Mouse (Mus musculus): ENCODE results near the gene Aanat. TPM values are rescaled to one million over a fixed set of nuclear protein-coding genes. Genes with fewer than 3 reads are reported as not detected.

The Aanat gene
- polyA plus RNA-seq, 1 experiment from 2014 or later, result not detected

DNA sequence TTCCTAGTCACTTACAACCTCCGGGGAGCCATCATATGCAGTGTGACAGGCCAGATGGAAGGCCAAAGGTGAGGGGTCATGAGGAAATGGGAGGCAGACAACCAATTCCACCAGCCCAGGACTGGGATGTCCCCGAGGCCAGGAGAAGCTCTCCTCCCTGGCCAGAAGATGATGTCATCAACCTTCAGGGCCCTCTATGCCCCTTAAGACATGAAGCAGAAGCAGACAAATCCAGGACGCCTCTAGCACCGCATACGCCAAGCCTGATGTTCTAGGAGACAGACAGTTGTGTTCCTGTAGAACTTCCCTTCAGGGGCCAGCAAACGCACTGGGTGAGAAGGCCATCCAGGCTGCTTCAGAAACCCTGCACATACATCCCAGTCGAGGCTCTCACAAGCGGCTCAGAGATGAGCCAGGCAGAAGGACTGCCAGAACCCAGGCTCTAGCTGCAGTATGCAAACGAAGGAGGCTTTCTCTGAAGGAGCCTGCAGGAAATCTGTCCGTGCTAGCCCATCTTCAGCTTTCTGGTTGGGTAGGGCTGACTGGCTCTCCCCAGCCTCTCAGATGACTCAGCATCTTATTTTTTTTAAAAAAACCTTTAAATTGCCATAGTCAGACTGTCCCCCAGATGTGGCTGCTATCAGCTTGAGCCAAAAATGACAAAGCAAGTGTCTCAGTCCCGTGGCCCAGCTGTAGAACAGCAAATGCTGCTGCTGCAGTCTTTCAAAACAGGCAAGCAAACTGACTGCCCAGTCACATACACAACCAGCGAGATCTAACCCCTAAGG is 13.3 kb upstream of the Aanat start:
- no peak for TF ChIP-seq EP300 (IDR thresholded peaks at IDR 0.05)
- TF ChIP-seq CTCF (IDR thresholded peaks at IDR 0.05), result no peak
- H3K27ac ChIP-seq (ENCODE audit: low read length), result no peak overlapping the region
- WGBS, result 53% methylated on average over 12 of the region's 12 CpGs
- H3K4me3 ChIP-seq (ENCODE audit: low read depth, low read length), result no peak overlapping the region
- H3K4me1 ChIP-seq (ENCODE audit: insufficient read depth, low read depth, low read length), result peaks cover 6% of the 10 kb centered on the region; the same call in 1 of the 2 replicates
- no peaks in the 10 kb centered on the region for H3K27me3 ChIP-seq (replicated peaks; ENCODE audit: insufficient read depth, low read length)
- peak; percentile 60 for DNase-seq (ENCODE audit: low spot score)
- H3K36me3 ChIP-seq (ENCODE audit: insufficient read depth, low read length), result no peaks in the 10 kb centered on the region
- H3K9me3 ChIP-seq (ENCODE audit: low read length), result no peaks in the 10 kb centered on the region
- H3K4me2 ChIP-seq (replicated peaks; ENCODE audit: low read depth, low read length), result no peak overlapping the region
- peak; percentile 46 for ATAC-seq
- H3K9ac ChIP-seq (replicated peaks; ENCODE audit: low read depth), result no peak overlapping the region

GRCm38 (mm10) chr11:116574486-116574885 is 11.7 kb upstream of the Aanat start:
- H3K27ac ChIP-seq (ENCODE audit: low read length), result no peak overlapping the region
- no peaks in the 10 kb centered on the region for H3K27me3 ChIP-seq (replicated peaks; ENCODE audit: insufficient read depth, low read length)
- WGBS, result 71% methylated on average over 6 of the region's 6 CpGs

GRCm38 (mm10) chr11:116574982-116575381 is 11.2 kb upstream of the Aanat start:
- Histone ChIP-seq H3K4me3 (ENCODE audit: low read depth, low read length) (no peak overlapping the region), H3K36me3 (ENCODE audit: insufficient read depth, low read length) (no peaks in the 10 kb centered on the region), H3K4me1 (ENCODE audit: insufficient read depth, low read depth, low read length) (peaks cover 6% of the 10 kb centered on the region; the same call in 1 of the 2 replicates), H3K27ac (ENCODE audit: low read length) (no peak overlapping the region), H3K4me2 (replicated peaks; ENCODE audit: low read depth, low read length) (no peak overlapping the region), H3K9me3 (ENCODE audit: low read length) (no peaks in the 10 kb centered on the region), H3K9ac (replicated peaks; ENCODE audit: low read depth) (no peak overlapping the region), H3K27me3 (replicated peaks; ENCODE audit: insufficient read depth, low read length) (no peaks in the 10 kb centered on the region)
- 80% methylated on average over 6 of the region's 6 CpGs for WGBS
- no peak for ATAC-seq
- DNase-seq (ENCODE audit: low spot score), result no peak
- TF ChIP-seq EP300 (IDR thresholded peaks at IDR 0.05) (no peak), CTCF (IDR thresholded peaks at IDR 0.05) (no peak)

More at GRCm38 (mm10) chr11:116574486-116574885, 11.7 kb upstream of the Aanat start:
- no peak overlapping the region for H3K4me2 ChIP-seq (replicated peaks; ENCODE audit: low read depth, low read length)
- H3K9ac ChIP-seq (replicated peaks; ENCODE audit: low read depth), result no peak overlapping the region
- H3K4me3 ChIP-seq (ENCODE audit: low read depth, low read length), result no peak overlapping the region
- H3K4me1 ChIP-seq (ENCODE audit: insufficient read depth, low read depth, low read length), result peaks cover 6% of the 10 kb centered on the region; the same call in 1 of the 2 replicates
- DNase-seq (ENCODE audit: low spot score) (no peak), ATAC-seq (no peak)
- H3K9me3 ChIP-seq (ENCODE audit: low read length), result no peaks in the 10 kb centered on the region
- H3K36me3 ChIP-seq (ENCODE audit: insufficient read depth, low read length), result no peaks in the 10 kb centered on the region
- TF ChIP-seq CTCF (IDR thresholded peaks at IDR 0.05), result no peak
- no peak for TF ChIP-seq EP300 (IDR thresholded peaks at IDR 0.05)

DNA sequence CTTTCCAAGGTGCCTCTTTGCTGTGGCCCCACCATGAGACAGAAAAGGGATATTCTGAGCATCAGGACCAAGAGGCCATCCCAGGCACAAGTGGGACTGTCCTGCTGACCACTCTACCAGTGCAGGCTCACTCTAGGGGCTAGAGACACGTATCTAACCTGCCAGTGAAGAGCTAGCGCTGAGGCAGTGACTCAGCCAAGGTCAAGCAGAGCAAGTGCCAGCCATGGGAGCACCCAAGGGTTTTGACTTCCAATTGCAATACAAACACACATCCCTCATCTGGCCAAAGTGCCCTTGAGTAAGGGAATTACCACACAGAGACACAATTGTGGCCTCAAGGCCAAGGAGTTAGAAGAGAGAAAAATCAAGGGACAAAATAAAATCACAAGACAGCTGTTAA is 10.8 kb upstream of the Aanat start:
- Histone ChIP-seq H3K9me3 (ENCODE audit: low read length) (no peaks in the 10 kb centered on the region), H3K4me3 (ENCODE audit: low read depth, low read length) (no peak overlapping the region), H3K36me3 (ENCODE audit: insufficient read depth, low read length) (no peaks in the 10 kb centered on the region), H3K27ac (ENCODE audit: low read length) (no peak overlapping the region), H3K27me3 (replicated peaks; ENCODE audit: insufficient read depth, low read length) (no peaks in the 10 kb centered on the region), H3K4me2 (replicated peaks; ENCODE audit: low read depth, low read length) (no peak overlapping the region), H3K4me1 (ENCODE audit: insufficient read depth, low read depth, low read length) (peaks cover 7% of the 10 kb centered on the region; the same call in 1 of the 2 replicates), H3K9ac (replicated peaks; ENCODE audit: low read depth) (no peak overlapping the region)
- ATAC-seq (peak; percentile 10; the same call in 1 of the 2 replicates), DNase-seq (ENCODE audit: low spot score) (no peak)
- TF ChIP-seq CTCF (IDR thresholded peaks at IDR 0.05) (no peak), EP300 (IDR thresholded peaks at IDR 0.05) (no peak)
- WGBS, result 72% methylated on average over 2 of the region's 2 CpGs

DNA sequence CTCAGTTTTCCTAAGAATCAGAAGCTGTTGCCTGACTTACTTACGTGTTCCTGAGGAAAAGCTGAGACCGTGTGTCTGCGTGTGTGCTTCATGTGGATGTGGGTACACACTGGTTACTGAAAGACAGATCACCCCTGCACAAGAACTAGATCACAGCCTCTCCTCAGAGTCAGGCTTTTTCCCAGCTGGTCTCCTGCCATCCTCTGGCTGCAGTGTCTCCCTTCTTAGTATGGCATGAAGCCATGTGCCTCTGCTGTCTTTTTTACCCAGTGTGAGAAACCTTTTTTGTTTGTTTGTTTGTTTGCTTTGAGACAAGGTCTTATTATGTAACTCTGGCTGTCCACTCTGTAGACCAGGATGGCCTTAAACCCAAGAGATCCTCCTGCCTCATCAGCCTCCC is 7.0 kb upstream of the Aanat start:
- WGBS, result 88% methylated on average over 3 of the region's 3 CpGs
- DNase-seq (ENCODE audit: low spot score) (no peak), ATAC-seq (no peak)
- H3K4me3 ChIP-seq (ENCODE audit: low read depth, low read length), result no peak overlapping the region
- no peaks in the 10 kb centered on the region for H3K36me3 ChIP-seq (ENCODE audit: insufficient read depth, low read length)
- no peak for TF ChIP-seq CTCF (IDR thresholded peaks at IDR 0.05)
- TF ChIP-seq EP300 (IDR thresholded peaks at IDR 0.05), result no peak
- no peak overlapping the region for H3K27ac ChIP-seq (ENCODE audit: low read length)
- peaks cover 6% of the 10 kb centered on the region; the same call in 1 of the 2 replicates for H3K4me1 ChIP-seq (ENCODE audit: insufficient read depth, low read depth, low read length)
- no peak overlapping the region for H3K9ac ChIP-seq (replicated peaks; ENCODE audit: low read depth)
- no peak overlapping the region for H3K4me2 ChIP-seq (replicated peaks; ENCODE audit: low read depth, low read length)
- no peaks in the 10 kb centered on the region for H3K9me3 ChIP-seq (ENCODE audit: low read length)
- no peaks in the 10 kb centered on the region for H3K27me3 ChIP-seq (replicated peaks; ENCODE audit: insufficient read depth, low read length)

GRCm38 (mm10) chr11:116580031-116580652 is 6.1 kb upstream of the Aanat start:
- Histone ChIP-seq H3K27ac (ENCODE audit: low read length) (no peak overlapping the region), H3K4me2 (replicated peaks; ENCODE audit: low read depth, low read length) (peak overlapping the region; percentile 98), H3K9me3 (ENCODE audit: low read length) (no peaks in the 10 kb centered on the region), H3K9ac (replicated peaks; ENCODE audit: low read depth) (no peak overlapping the region), H3K27me3 (replicated peaks; ENCODE audit: insufficient read depth, low read length) (no peaks in the 10 kb centered on the region), H3K4me3 (ENCODE audit: low read depth, low read length) (peak overlapping the region; percentile 79), H3K4me1 (ENCODE audit: insufficient read depth, low read depth, low read length) (peaks cover 6% of the 10 kb centered on the region; the same call in 1 of the 2 replicates), H3K36me3 (ENCODE audit: insufficient read depth, low read length) (no peaks in the 10 kb centered on the region)
- TF ChIP-seq EP300 (IDR thresholded peaks at IDR 0.05), result no peak
- TF ChIP-seq CTCF (IDR thresholded peaks at IDR 0.05), result no peak
- WGBS, result 27% methylated on average over 10 of the region's 10 CpGs
- DNase-seq (ENCODE audit: low spot score), result no peak
- no peak for ATAC-seq

Measured in lung, postnatal 0 days (tissue).